Mouse (Mus musculus): ENCODE data around the gene Socs1.

DNA sequence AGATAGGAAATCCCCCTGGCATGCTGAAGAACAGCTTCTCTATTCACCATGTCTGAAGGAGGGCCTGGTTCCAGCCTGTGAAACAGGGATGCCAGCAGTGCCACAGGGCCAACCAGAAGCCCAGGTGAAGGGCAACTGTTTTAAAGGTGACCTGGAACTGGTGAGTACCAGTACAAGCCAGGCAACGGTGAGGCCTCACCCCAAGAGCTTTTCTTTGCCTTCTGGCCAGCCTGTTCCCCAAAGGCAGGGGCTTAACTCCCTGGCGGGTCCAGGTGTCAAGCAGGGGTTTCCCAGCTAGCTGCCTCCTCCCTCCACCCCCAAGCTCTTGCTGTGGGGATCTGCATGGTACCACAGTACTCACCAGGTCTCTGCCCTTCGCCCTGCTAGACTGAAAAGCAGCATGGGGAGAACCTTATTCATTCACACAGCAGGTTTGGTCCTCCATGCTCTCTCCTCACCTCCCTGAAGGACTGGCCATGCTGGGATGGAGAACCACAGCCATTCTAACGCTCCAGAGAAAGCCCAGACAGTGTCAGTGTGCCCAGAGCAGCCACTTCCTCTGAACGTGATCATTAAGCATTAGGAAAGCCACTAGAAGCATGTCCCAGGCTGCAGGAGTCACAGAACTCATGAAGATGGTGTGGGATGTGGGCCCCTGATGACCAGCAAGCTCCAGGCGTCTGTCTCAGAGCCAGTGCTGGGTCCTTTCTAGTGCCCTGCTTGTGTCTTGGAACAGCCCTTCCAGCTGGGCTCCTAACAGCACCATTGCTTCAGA is 2.8 kb downstream of the Socs1 start:
- TF ChIP-seq CTCF (IDR thresholded peaks at IDR 0.05; ENCODE audit: low read depth, low read length) (no peak), POLR2A (IDR thresholded peaks at IDR 0.05; ENCODE audit: extremely low read depth, insufficient read depth, low read length) (no peak)

Measured in liver, adult 2 months (tissue).